Mouse (Mus musculus) intestine, embryonic 14.5 days (tissue): ENCODE measurements around the gene Srl. TPM values are rescaled to one million over a fixed set of nuclear protein-coding genes. Genes with fewer than 3 reads are reported as not detected.

Source experiments
- ATAC-seq: fragments of 200-750 bp; cut with Nextera tagmentation; replicated peaks from 2 replicates; pipeline ENCODE4 v1.8.0; 2017; ENCODE audit warnings: low read depth, moderate number of reproducible peaks, moderate TSS enrichment, moderate library complexity; ENCODE audit not compliant: low FRiP score, low TSS enrichment
- DNase-seq: peaks from one replicate; pipeline ENCODE4 v3.0.0-alpha.2; 2018; ENCODE audit warnings: low spot score
- H3K27ac ChIP-seq: fragments of 300-500 bp; sonication (generic); 2 replicates; pipeline ENCODE4 v1.5.1; 2014; ENCODE audit warnings: low read depth, mild to moderate bottlenecking, control low read depth
- H3K27me3 ChIP-seq: fragments of 300-500 bp; sonication (generic); replicated peaks from 2 replicates; pipeline ENCODE4 v1.6.1; 2014; ENCODE audit warnings: low read length, control low read depth; ENCODE audit not compliant: control insufficient read depth, insufficient read depth
- H3K36me3 ChIP-seq: fragments of 300-500 bp; sonication (generic); 2 replicates; pipeline ENCODE4 v1.6.1; 2014; ENCODE audit warnings: low read length, control low read depth; ENCODE audit not compliant: control insufficient read depth, insufficient read depth
- H3K4me1 ChIP-seq: fragments of 300-500 bp; sonication (generic); replicated peaks from 2 replicates; pipeline ENCODE4 v1.6.1; 2014; ENCODE audit warnings: low read length, control low read depth, mixed read lengths; ENCODE audit not compliant: control insufficient read depth, insufficient read depth
- H3K4me2 ChIP-seq: fragments of 300-500 bp; sonication (generic); 2 replicates; pipeline ENCODE4 v1.6.1; 2014; ENCODE audit warnings: low read length
- H3K4me3 ChIP-seq: fragments of 300-500 bp; sonication (generic); 2 replicates; pipeline ENCODE4 v1.5.1; 2014; ENCODE audit warnings: low read depth, low read length, control low read depth, mixed read lengths
- H3K9ac ChIP-seq: fragments of 300-500 bp; sonication (generic); 2 replicates; pipeline ENCODE4 v1.6.1; 2014; ENCODE audit warnings: mild to moderate bottlenecking, low read length
- H3K9me3 ChIP-seq: fragments of 300-500 bp; sonication (generic); 2 replicates; pipeline ENCODE4 v1.6.1; 2016; ENCODE audit warnings: low read length, control low read depth; ENCODE audit not compliant: control insufficient read depth
- WGBS: fragments of 180-500 bp; shearing (Covaris S2); extraction: QIAGEN DNeasy Blood & Tissue Kit; methylation state at CpG from one replicate; pipeline ENCODE4 v1.1.7; 2014; 5-methylcytosine and 5-hydroxymethylcytosine counted together
- polyA plus RNA-seq: library from polyadenylated mRNA; unstranded; fragments of >200 nt; fragmentation: Nextera tagmentation; extraction: Ambion mirVana; gene quantifications from 2 replicates; pipeline ENCODE4 v1.2.1, GENCODE M21; 2014

The Srl gene
- polyA plus RNA-seq, 1 experiment from 2014 or later, result 13.1 TPM

GRCm38 (mm10) chr16:4547611-4548010 lies 6.0 kb upstream of the Srl start:
- ATAC-seq, result no peak
- Histone ChIP-seq H3K9me3 (no peaks in the 10 kb centered on the region), H3K27me3 (no peaks in the 10 kb centered on the region), H3K4me3 (no peak overlapping the region), H3K27ac (no peak overlapping the region), H3K9ac (no peak overlapping the region), H3K4me1 (peaks cover 13% of the 10 kb centered on the region), H3K4me2 (no peak overlapping the region), H3K36me3 (peaks cover 69% of the 10 kb centered on the region)
- DNase-seq, result no peak
- 86% methylated on average over 5 of the region's 5 CpGs for whole genome bisulfite sequencing

- Histone ChIP-seq H3K9ac (no peak overlapping the region), H3K27ac (no peak overlapping the region), H3K4me3 (no peak overlapping the region), H3K36me3 (peaks cover 68% of the 10 kb centered on the region), H3K27me3 (no peaks in the 10 kb centered on the region), H3K4me1 (peaks cover 10% of the 10 kb centered on the region), H3K4me2 (no peak overlapping the region), H3K9me3 (no peaks in the 10 kb centered on the region)
- no peak for DNase-seq
- 91% methylated on average over 8 of the region's 8 CpGs for WGBS
- ATAC-seq, result no peak
Observed at GRCm38 (mm10) chr16:4546838-4547237, 5.2 kb upstream of the Srl start.

DNA sequence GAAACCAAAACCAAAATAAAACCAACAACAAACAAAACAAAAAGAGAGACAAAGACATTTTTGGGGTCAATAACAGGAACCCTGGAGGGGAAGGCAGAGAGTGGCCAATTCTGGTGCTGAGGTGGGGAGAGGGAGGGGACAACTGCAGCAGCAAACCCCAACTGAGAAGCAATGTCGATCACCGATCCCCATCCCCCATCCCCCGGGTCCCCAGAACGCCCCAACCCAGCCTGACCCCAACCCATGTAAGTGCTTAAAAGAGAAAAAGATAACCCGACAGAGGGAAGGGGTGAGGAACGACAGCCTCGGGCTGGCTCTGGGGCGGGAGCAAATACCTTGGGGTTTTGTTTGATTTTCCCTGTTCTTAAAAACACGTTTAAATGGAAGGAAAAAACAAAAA lies 3.2 kb upstream of the Srl start:
- Histone ChIP-seq H3K27me3 (no peaks in the 10 kb centered on the region), H3K4me1 (peaks cover 4% of the 10 kb centered on the region), H3K4me2 (no peak overlapping the region), H3K9me3 (no peaks in the 10 kb centered on the region), H3K4me3 (no peak overlapping the region), H3K36me3 (peaks cover 54% of the 10 kb centered on the region), H3K27ac (no peak overlapping the region), H3K9ac (no peak overlapping the region)
- no peak for DNase-seq
- 82% methylated on average over 9 of the region's 9 CpGs for WGBS
- ATAC-seq, result no peak

GRCm38 (mm10) chr16:4543266-4543665 lies 1.6 kb upstream of the Srl start:
- H3K27ac ChIP-seq, result no peak overlapping the region
- peaks cover 4% of the 10 kb centered on the region for H3K4me1 ChIP-seq
- H3K36me3 ChIP-seq, result peaks cover 40% of the 10 kb centered on the region
- WGBS, result 74% methylated on average over 3 of the region's 3 CpGs
- H3K9ac ChIP-seq, result no peak overlapping the region
- H3K27me3 ChIP-seq, result no peaks in the 10 kb centered on the region
- H3K4me2 ChIP-seq, result no peak overlapping the region
- no peaks in the 10 kb centered on the region for H3K9me3 ChIP-seq
- ATAC-seq (no peak), DNase-seq (no peak)
- no peak overlapping the region for H3K4me3 ChIP-seq

GRCm38 (mm10) chr16:4542236-4542774 lies 689 bp upstream of the Srl start:
- Histone ChIP-seq H3K27me3 (no peaks in the 10 kb centered on the region), H3K9ac (no peak overlapping the region), H3K27ac (no peak overlapping the region; the same call in 1 of the 2 replicates), H3K4me1 (peaks cover 4% of the 10 kb centered on the region), H3K9me3 (no peaks in the 10 kb centered on the region), H3K36me3 (peaks cover 30% of the 10 kb centered on the region), H3K4me3 (peak overlapping the region; percentile 55), H3K4me2 (peak overlapping the region; percentile 70; the same call in 1 of the 2 replicates)
- 0 out of 2 replicates have a peak, but pooled peaks have one; percentile 11 for ATAC-seq
- peak; percentile 58 for DNase-seq
- WGBS, result 43% methylated on average over 7 of the region's 7 CpGs

DNA sequence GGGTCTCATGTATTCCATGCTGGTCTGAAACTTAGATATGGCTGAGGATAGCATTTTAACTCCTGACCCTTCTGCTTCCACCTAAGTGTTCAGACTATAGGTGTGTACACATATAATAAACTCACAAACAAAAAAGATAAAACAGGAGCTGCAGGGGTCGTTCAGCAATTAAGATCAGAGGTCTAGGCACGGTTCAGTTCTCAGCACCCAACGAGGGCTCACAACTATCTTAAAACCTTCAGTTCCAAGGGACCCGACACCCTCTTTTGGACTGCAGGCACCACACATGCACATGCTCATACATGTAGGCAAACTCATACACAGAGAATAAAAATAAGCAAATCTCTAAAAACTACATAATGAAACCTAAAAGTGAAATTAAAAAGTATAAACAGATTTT lies 583 bp downstream of the Srl start:
- H3K9ac ChIP-seq, result peak overlapping the region; percentile 62
- 62% methylated on average over 4 of the region's 4 CpGs for WGBS
- no peak overlapping the region for H3K27ac ChIP-seq
- H3K4me3 ChIP-seq, result peak overlapping the region; percentile 55
- DNase-seq (no peak), ATAC-seq (no peak)
- no peaks in the 10 kb centered on the region for H3K9me3 ChIP-seq
- H3K36me3 ChIP-seq, result peaks cover 17% of the 10 kb centered on the region
- H3K4me2 ChIP-seq, result peak overlapping the region; percentile 70
- peaks cover 4% of the 10 kb centered on the region for H3K4me1 ChIP-seq
- H3K27me3 ChIP-seq, result no peaks in the 10 kb centered on the region

- H3K36me3 ChIP-seq, result peaks cover 9% of the 10 kb centered on the region
- WGBS, result 89% methylated on average over 12 of the region's 12 CpGs
Observed at GRCm38 (mm10) chr16:4540064-4540775, 1.4 kb downstream of the Srl start.

DNA sequence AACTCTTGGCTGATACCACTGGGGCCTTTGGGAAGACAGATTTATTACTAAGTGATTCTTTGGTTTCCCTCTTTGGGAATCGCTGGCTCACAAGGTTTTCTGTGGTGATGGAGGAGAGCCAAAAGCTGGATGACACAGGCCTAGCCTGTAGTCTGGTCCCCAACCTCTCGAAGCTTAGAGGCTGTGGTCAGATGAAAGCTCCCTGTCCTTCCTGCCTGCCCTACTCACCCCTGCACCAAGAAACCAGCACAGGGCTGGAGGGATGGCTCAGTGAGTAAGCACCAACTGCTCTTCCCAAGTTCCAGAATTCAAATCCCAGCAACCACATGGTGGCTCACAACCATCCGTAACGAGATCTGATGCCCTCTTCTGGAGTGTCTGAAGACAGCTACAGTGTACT lies 2.1 kb downstream of the Srl start:
- H3K9me3 ChIP-seq, result no peaks in the 10 kb centered on the region
- DNase-seq (no peak), ATAC-seq (no peak)
- no peak overlapping the region for H3K27ac ChIP-seq
- peaks cover 4% of the 10 kb centered on the region for H3K4me1 ChIP-seq
- no peak overlapping the region for H3K9ac ChIP-seq
- no peak overlapping the region for H3K4me3 ChIP-seq
- 0 out of 2 replicates have a peak, but pooled peaks cover 4% of the 10 kb centered on the region for H3K36me3 ChIP-seq
- H3K4me2 ChIP-seq, result no peak overlapping the region
- 81% methylated on average over 4 of the region's 4 CpGs for WGBS
- H3K27me3 ChIP-seq, result no peaks in the 10 kb centered on the region

More at GRCm38 (mm10) chr16:4540064-4540775, 1.4 kb downstream of the Srl start:
- ATAC-seq (no peak), DNase-seq (no peak)
- Histone ChIP-seq H3K4me3 (no peak overlapping the region), H3K4me2 (no peak overlapping the region), H3K27ac (no peak overlapping the region), H3K27me3 (no peaks in the 10 kb centered on the region), H3K4me1 (peaks cover 4% of the 10 kb centered on the region), H3K9me3 (no peaks in the 10 kb centered on the region), H3K9ac (no peak overlapping the region)
